Mouse (Mus musculus) stomach, adult 2 months (tissue): Measurements from ENCODE around the gene Vmn1r176. TPM values are rescaled to one million over a fixed set of nuclear protein-coding genes. Genes with fewer than 3 reads are reported as not detected.

ENCODE experiments used
- polyA plus RNA-seq: library from polyadenylated mRNA; depleted of rRNA; stranded (reverse); fragments of >200 nt; gene quantifications from 2 replicates; pipeline ENCODE4 v1.2.3, GENCODE M21; 2012; rRNA removed

The Vmn1r176 gene
- not detected in 2 replicates for polyA plus RNA-seq

DNA sequence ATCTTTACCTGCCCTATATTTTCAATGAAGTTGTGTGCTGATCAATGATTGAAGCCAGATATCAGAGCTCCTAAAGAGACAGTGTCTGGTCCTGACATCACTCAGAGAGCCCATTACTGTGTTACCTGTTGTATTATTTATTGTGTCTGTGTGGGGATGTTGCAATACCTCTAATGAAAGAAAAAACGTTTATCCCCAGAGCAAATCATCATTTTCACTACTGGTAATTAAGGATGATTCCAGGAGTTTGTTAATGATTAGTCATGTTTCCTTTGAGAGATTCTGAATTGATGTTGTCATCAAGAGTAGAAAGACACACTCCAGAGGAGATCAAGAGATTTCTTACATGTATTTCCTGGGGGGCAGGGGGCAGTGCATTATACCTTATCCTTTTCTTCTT is at the start of gene Vmn1r176:
TSS of gene Vmn1r176 (minus strand) at position 101 of the 400 bp plus-strand sequence.

DNA sequence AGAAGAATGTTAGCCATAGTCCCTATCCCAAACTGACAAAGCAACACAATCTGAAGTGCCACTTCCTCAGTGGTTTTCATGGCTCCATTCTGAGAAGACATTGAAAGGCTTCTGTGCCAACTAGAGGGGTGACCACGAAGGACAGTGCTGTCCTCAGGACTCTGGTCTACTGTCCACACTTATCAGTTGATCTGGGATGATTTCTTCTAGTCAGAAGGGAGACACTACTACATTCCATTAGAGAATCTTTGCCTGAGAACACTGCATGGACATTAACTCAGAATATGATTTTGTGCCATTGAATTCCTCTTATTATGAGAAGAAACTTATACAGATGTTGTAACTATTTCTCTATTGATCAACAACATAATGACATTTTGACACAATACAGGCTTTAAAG is 29.2 kb upstream of the Vmn1r176 start, which contains the start of gene Vmn1r177:
TSS of gene Vmn1r177 (minus strand) at position 101 of the 400 bp plus-strand sequence.

DNA sequence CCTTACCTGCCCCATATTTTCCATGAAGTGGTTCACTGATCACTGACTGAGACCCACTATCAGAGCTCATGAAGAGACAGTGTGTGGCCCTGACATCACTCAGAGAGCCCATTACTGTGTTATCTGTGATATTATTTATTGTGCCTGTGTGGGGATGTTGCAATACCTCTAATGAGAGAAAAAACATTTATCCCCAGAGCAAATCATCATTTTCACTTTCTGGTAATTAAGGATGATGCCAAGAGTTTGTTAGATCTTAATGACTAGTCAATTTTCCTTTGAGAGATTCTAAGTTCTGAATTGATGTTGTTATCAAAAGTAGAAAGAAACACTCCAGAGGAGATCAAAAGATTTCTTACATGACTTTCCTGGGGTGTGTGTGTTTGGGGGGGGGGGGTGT is 26.6 kb downstream of the Vmn1r176 start, which contains the start of gene Vmn1r175:
TSS of gene Vmn1r175 (minus strand) at position 101 of the 400 bp plus-strand sequence.

Other genes with a start within 250 kb of the Vmn1r176 start
- gene Vmn1r170, start 231.2 kb downstream of the Vmn1r176 start, polyA plus RNA-seq, result not detected in 2 replicates
- not detected in 2 replicates for gene Vmn1r171, start 206.7 kb downstream of the Vmn1r176 start, polyA plus RNA-seq
- gene Vmn1r172, start 179.1 kb downstream of the Vmn1r176 start, polyA plus RNA-seq, result not detected in 2 replicates
- not detected in 2 replicates for gene Vmn1r173, start 136.7 kb downstream of the Vmn1r176 start, polyA plus RNA-seq
- gene Vmn1r174, start 85.1 kb downstream of the Vmn1r176 start, polyA plus RNA-seq, result not detected in 2 replicates
- gene Vmn1r175, start 26.7 kb downstream of the Vmn1r176 start, polyA plus RNA-seq, result not detected in 2 replicates
- not detected in 2 replicates for gene Vmn1r177, start 29.1 kb upstream of the Vmn1r176 start, polyA plus RNA-seq
- gene Vmn1r178, start 54.6 kb upstream of the Vmn1r176 start, polyA plus RNA-seq, result not detected in 2 replicates
- gene Vmn1r179, start 89.6 kb upstream of the Vmn1r176 start, polyA plus RNA-seq, result not detected in 2 replicates
- gene Vmn1r180, start 113.3 kb upstream of the Vmn1r176 start, polyA plus RNA-seq, result not detected in 2 replicates
- not detected in 2 replicates for gene Vmn1r181, start 137.2 kb upstream of the Vmn1r176 start, polyA plus RNA-seq
- gene V1rd19, start 164.3 kb upstream of the Vmn1r176 start, polyA plus RNA-seq, result not detected in 2 replicates
- not detected in 2 replicates for gene Vmn1r183, start 215.9 kb upstream of the Vmn1r176 start, polyA plus RNA-seq
- 2.7 and 3.3 TPM in 2 replicates for gene Zfp180, start 244.6 kb upstream of the Vmn1r176 start, polyA plus RNA-seq